Mouse (Mus musculus): ENCODE data around the gene Hdac9.

GRCm38 (mm10) chr12:34841196-34841595, 75.7 kb downstream of the Hdac9 start:
- no peak for TF ChIP-seq POLR2A (IDR thresholded peaks at IDR 0.05; ENCODE audit: low read depth, low read length)
- no peak for TF ChIP-seq CTCF (conservative IDR thresholded peaks at IDR 0.05; ENCODE audit: insufficient read depth, insufficient read length, low read depth, low read length)
